Mouse (Mus musculus): ENCODE results near the gene Tiprl. TPM values are rescaled to one million over a fixed set of nuclear protein-coding genes. Genes with fewer than 3 reads are reported as not detected.

Gene Tiprl
- polyA plus RNA-seq, 1 experiment from 2014 or later: 91.5 TPM

Other genes starting within 250 kb of the Tiprl start
- not detected in 2 replicates for gene Tbx19, start 76.2 kb downstream of the Tiprl start, polyA plus RNA-seq (2016; fragmentation: Nextera tagmentation; extraction: Ambion mirVana)
- gene Sft2d2, start 42.6 kb downstream of the Tiprl start, polyA plus RNA-seq (2016; fragmentation: Nextera tagmentation; extraction: Ambion mirVana): 7.6 and 7.7 TPM in 2 replicates
- 1.4 and 1.6 TPM in 2 replicates for gene Gpr161, start 58.8 kb upstream of the Tiprl start, polyA plus RNA-seq (2016; fragmentation: Nextera tagmentation; extraction: Ambion mirVana)
- gene Dcaf6, start 223.5 kb upstream of the Tiprl start, polyA plus RNA-seq (2016; fragmentation: Nextera tagmentation; extraction: Ambion mirVana): 6.3 and 6.7 TPM in 2 replicates
- gene Mpc2, start 223.6 kb upstream of the Tiprl start, polyA plus RNA-seq (2016; fragmentation: Nextera tagmentation; extraction: Ambion mirVana): 96.4 and 97.5 TPM in 2 replicates
- gene Adcy10, start 248.2 kb upstream of the Tiprl start, polyA plus RNA-seq (2016; fragmentation: Nextera tagmentation; extraction: Ambion mirVana): 0.05 and 0.20 TPM in 2 replicates

All from midbrain, embryonic 10.5 days (tissue).